Mouse (Mus musculus): Measurements from ENCODE around the gene Fxyd2. TPM values are rescaled to one million over a fixed set of nuclear protein-coding genes. Genes with fewer than 3 reads are reported as not detected.

Gene Fxyd2
- polyA plus RNA-seq, 1 experiment from 2014 or later: 13.6 TPM

- Histone ChIP-seq H3K9ac (replicated peaks) (no peak overlapping the region), H3K4me3 (replicated peaks) (no peak overlapping the region)
- peak; percentile 34; the same call in 1 of the 2 replicates for ATAC-seq (ENCODE audit: low FRiP score)
Measured at GRCm38 (mm10) chr9:45412287-45412686, 12.8 kb downstream of the Fxyd2 start.

DNA sequence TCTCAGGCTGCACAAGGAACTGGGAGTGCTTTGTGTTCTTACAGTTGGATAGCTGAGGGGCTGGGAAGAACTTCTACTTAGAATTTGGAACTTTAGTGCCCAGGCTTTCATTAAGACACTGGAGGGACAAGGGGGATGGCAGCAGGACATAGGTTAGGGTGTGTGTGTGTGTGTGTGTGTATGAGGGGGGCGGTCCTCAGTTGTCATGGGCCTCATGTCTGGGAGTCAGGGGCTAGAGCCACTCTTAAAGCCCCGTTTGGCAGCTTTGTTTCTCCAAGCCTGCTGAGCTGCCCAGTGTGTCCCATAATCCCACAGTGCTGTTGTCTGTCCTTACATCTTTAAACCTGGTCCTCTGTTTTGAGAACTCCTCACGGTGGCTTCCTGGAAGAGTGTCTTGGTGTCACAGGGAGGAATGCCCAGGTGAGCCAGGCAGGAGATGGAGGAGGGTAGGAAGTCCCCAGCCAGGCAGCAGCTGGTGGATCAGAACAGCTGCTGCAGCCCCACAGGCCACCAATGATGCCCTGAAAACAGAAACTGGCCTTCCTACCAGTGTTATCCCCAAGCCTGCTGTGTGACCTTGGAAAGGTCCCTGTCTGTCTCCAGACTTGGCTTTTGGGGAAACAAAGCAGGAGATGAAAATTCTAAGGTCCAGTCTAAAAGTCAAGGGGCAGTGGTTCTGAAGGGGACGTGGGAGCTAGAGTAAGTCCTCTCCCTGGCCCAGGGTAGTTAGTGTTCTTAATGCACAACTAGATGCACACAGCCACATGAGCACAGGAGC is 13.4 kb downstream of the Fxyd2 start:
- WGBS: 85% methylated on average over 4 of the region's 4 CpGs
- no peak overlapping the region for H3K4me3 ChIP-seq (replicated peaks)
- H3K9me3 ChIP-seq (replicated peaks): no peaks in the 10 kb centered on the region
- no peaks in the 10 kb centered on the region for H3K36me3 ChIP-seq
- no peak for ATAC-seq (ENCODE audit: low FRiP score)
- H3K4me1 ChIP-seq: peaks cover 13% of the 10 kb centered on the region
- peaks cover 4% of the 10 kb centered on the region; the same call in 1 of the 2 replicates for H3K27me3 ChIP-seq (replicated peaks)
- H3K27ac ChIP-seq (replicated peaks): no peak overlapping the region
- no peak overlapping the region for H3K9ac ChIP-seq (replicated peaks)
- no peak overlapping the region for H3K4me2 ChIP-seq

More at GRCm38 (mm10) chr9:45412287-45412686, 12.8 kb downstream of the Fxyd2 start:
- Histone ChIP-seq H3K27ac (replicated peaks) (no peak overlapping the region), H3K4me2 (peak overlapping the region; percentile 45), H3K9me3 (replicated peaks) (no peaks in the 10 kb centered on the region), H3K27me3 (replicated peaks) (peaks cover 4% of the 10 kb centered on the region; the same call in 1 of the 2 replicates), H3K4me1 (peaks cover 16% of the 10 kb centered on the region), H3K36me3 (no peaks in the 10 kb centered on the region)
- WGBS: 8% methylated on average over 10 of the region's 10 CpGs

GRCm38 (mm10) chr9:45413478-45414140 is 14.1 kb downstream of the Fxyd2 start:
- peaks cover 7% of the 10 kb centered on the region for H3K4me1 ChIP-seq
- no peaks in the 10 kb centered on the region for H3K36me3 ChIP-seq
- no peak overlapping the region for H3K4me2 ChIP-seq
- no peak overlapping the region for H3K27ac ChIP-seq (replicated peaks)
- 59% methylated on average over 5 of the region's 5 CpGs for WGBS
- H3K4me3 ChIP-seq (replicated peaks): no peak overlapping the region
- ATAC-seq (ENCODE audit: low FRiP score): no peak
- H3K9me3 ChIP-seq (replicated peaks): no peaks in the 10 kb centered on the region
- peaks cover 7% of the 10 kb centered on the region; the same call in 1 of the 2 replicates for H3K27me3 ChIP-seq (replicated peaks)
- H3K9ac ChIP-seq (replicated peaks): no peak overlapping the region

DNA sequence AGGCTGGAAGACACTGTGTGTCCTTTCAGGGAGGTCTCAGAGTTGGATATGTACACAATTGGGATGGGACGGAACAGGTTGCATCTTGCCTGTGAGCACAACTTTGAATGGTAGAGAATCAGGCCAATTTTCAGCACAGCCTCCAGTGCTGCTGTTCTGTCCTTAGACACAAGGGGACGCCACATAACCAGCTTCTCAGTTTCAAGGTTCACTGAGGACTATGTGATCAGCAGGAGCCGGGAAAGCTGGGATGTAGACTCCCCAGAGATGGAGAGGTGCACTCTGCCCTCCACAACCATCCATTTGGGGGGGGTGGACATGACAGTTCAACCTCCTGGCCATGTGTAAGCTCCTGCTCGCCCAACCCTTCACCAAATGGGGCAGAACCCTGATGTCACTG is 16.4 kb downstream of the Fxyd2 start:
- Histone ChIP-seq H3K4me1 (peaks cover 7% of the 10 kb centered on the region), H3K9me3 (replicated peaks) (no peaks in the 10 kb centered on the region), H3K36me3 (no peaks in the 10 kb centered on the region), H3K4me3 (replicated peaks) (no peak overlapping the region), H3K27ac (replicated peaks) (no peak overlapping the region), H3K27me3 (replicated peaks) (0 out of 2 replicates have a peak, but pooled peaks cover 3% of the 10 kb centered on the region), H3K4me2 (no peak overlapping the region), H3K9ac (replicated peaks) (no peak overlapping the region)
- no peak for ATAC-seq (ENCODE audit: low FRiP score)
- 42% methylated on average over 4 of the region's 4 CpGs for WGBS

DNA sequence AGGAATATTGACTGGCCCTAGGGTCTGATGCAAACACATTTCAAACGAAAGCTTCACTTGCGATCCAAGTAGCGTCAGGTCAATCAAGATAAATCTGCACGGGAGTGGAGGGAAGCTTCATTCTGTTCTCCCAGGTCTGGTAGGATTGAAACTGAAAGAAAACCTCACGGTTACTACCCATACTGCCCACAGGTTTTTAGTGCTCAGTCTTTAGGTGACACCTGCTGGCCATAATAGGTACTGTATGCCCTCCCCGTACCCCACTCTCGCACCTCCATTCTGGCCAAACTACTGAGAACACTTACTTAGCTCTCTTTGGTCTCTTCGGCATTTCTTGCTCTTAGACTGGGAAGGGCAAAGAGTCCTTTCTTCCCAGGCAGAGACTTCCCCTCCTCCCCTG is 17.8 kb downstream of the Fxyd2 start:
- no peak overlapping the region for H3K27ac ChIP-seq (replicated peaks)
- ATAC-seq (ENCODE audit: low FRiP score): no peak
- peaks cover 3% of the 10 kb centered on the region for H3K4me1 ChIP-seq
- WGBS: 28% methylated on average over 8 of the region's 8 CpGs
- H3K4me2 ChIP-seq: no peak overlapping the region
- H3K36me3 ChIP-seq: no peaks in the 10 kb centered on the region
- no peak overlapping the region for H3K4me3 ChIP-seq (replicated peaks)
- no peaks in the 10 kb centered on the region for H3K9me3 ChIP-seq (replicated peaks)
- H3K9ac ChIP-seq (replicated peaks): no peak overlapping the region
- 0 out of 2 replicates have a peak, but pooled peaks cover 3% of the 10 kb centered on the region for H3K27me3 ChIP-seq (replicated peaks)

- Histone ChIP-seq H3K9ac (replicated peaks) (no peak overlapping the region), H3K27me3 (replicated peaks) (0 out of 2 replicates have a peak, but pooled peaks cover 3% of the 10 kb centered on the region), H3K27ac (replicated peaks) (no peak overlapping the region), H3K4me1 (no peaks in the 10 kb centered on the region), H3K4me3 (replicated peaks) (no peak overlapping the region), H3K4me2 (no peak overlapping the region), H3K36me3 (no peaks in the 10 kb centered on the region), H3K9me3 (replicated peaks) (no peaks in the 10 kb centered on the region)
- ATAC-seq (ENCODE audit: low FRiP score): no peak
- WGBS: 64% methylated on average over 8 of the region's 8 CpGs
Measured at GRCm38 (mm10) chr9:45418252-45418651, 18.8 kb downstream of the Fxyd2 start.

GRCm38 (mm10) chr9:45421209-45421608 is 21.7 kb downstream of the Fxyd2 start:
- H3K4me3 ChIP-seq (replicated peaks): no peak overlapping the region
- H3K9me3 ChIP-seq (replicated peaks): no peaks in the 10 kb centered on the region
- WGBS: 67% methylated on average over 8 of the region's 8 CpGs
- H3K9ac ChIP-seq (replicated peaks): no peak overlapping the region
- no peaks in the 10 kb centered on the region for H3K4me1 ChIP-seq
- no peak overlapping the region for H3K4me2 ChIP-seq
- ATAC-seq (ENCODE audit: low FRiP score): no peak
- no peaks in the 10 kb centered on the region for H3K36me3 ChIP-seq
- H3K27ac ChIP-seq (replicated peaks): no peak overlapping the region
- H3K27me3 ChIP-seq (replicated peaks): 0 out of 2 replicates have a peak, but pooled peaks cover 8% of the 10 kb centered on the region

DNA sequence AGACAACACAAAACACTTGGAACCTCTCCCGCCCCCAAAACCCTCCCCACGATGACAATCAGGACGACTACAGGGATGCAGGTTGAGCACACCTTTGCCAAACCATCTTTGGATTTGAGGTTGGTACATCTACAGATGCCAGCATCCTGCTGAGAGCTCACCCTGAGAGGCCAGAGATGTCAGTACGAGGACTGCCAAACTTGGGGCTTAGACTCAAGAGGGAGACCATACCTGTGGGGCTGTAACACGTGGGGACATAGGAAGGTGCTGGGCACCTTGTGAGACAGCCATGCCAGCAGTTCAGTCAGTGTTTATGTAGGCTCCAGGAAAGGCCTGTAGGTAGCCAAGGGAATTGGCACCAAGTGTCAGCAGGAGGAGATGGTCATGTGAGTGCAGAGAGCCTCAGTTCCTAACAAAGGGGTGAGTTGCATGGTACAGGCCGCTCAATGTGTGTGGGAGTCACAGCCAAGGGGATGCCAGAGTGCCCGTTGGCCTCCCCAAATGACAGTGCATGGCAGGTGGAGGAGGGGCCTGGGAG is 23.4 kb downstream of the Fxyd2 start:
- H3K9ac ChIP-seq (replicated peaks): no peak overlapping the region
- H3K4me1 ChIP-seq: no peaks in the 10 kb centered on the region
- H3K4me3 ChIP-seq (replicated peaks): no peak overlapping the region
- H3K9me3 ChIP-seq (replicated peaks): no peaks in the 10 kb centered on the region
- no peaks in the 10 kb centered on the region for H3K36me3 ChIP-seq
- ATAC-seq (ENCODE audit: low FRiP score): no peak
- peaks cover 15% of the 10 kb centered on the region; the same call in 1 of the 2 replicates for H3K27me3 ChIP-seq (replicated peaks)
- H3K4me2 ChIP-seq: no peak overlapping the region
- 79% methylated on average over 7 of the region's 7 CpGs for WGBS
- H3K27ac ChIP-seq (replicated peaks): no peak overlapping the region

GRCm38 (mm10) chr9:45426456-45426855 is 27.0 kb downstream of the Fxyd2 start, which contains the start of gene Dscaml1:
Gene Dscaml1, plus strand, starts transcription at chr9:45426628.
- H3K4me2 ChIP-seq: no peak within 1 kb of the TSS
- no peaks in the 10 kb centered on the region for H3K36me3 ChIP-seq
- H3K4me3 ChIP-seq (replicated peaks): no peak within 1 kb of the TSS
- no peak within 1 kb of the TSS for H3K27ac ChIP-seq (replicated peaks)
- H3K27me3 ChIP-seq (replicated peaks): peaks cover 38% of the 10 kb centered on the region
- H3K9me3 ChIP-seq (replicated peaks): no peaks in the 10 kb centered on the region
- peaks cover 22% of the 10 kb centered on the region for H3K4me1 ChIP-seq
- ATAC-seq (ENCODE audit: low FRiP score): no peak
- whole genome bisulfite sequencing: 84% methylated on average over 4 of the region's 4 CpGs
- H3K9ac ChIP-seq (replicated peaks): no peak within 1 kb of the TSS

GRCm38 (mm10) chr9:45429392-45429791 is 29.9 kb downstream of the Fxyd2 start:
- Histone ChIP-seq H3K4me2 (peak overlapping the region; percentile 75), H3K9ac (replicated peaks) (no peak overlapping the region), H3K4me1 (peaks cover 50% of the 10 kb centered on the region), H3K36me3 (no peaks in the 10 kb centered on the region), H3K4me3 (replicated peaks) (peak overlapping the region; percentile 59; the same call in 1 of the 2 replicates), H3K27me3 (replicated peaks) (peaks cover 50% of the 10 kb centered on the region), H3K9me3 (replicated peaks) (no peaks in the 10 kb centered on the region), H3K27ac (replicated peaks) (0 out of 2 replicates have a peak overlapping the region, but pooled peaks have one; percentile 45)
- WGBS: 35% methylated on average over 5 of the region's 5 CpGs
- ATAC-seq (ENCODE audit: low FRiP score): no peak

- Histone ChIP-seq H3K36me3 (no peaks in the 10 kb centered on the region), H3K27ac (replicated peaks) (peak overlapping the region; percentile 86), H3K4me3 (replicated peaks) (peak overlapping the region; percentile 59), H3K4me1 (peaks cover 57% of the 10 kb centered on the region), H3K9ac (replicated peaks) (peak overlapping the region; percentile 78), H3K4me2 (peak overlapping the region; percentile 75), H3K9me3 (replicated peaks) (no peaks in the 10 kb centered on the region), H3K27me3 (replicated peaks) (peaks cover 47% of the 10 kb centered on the region)
- peak; percentile 66; the same call in 1 of the 2 replicates for ATAC-seq (ENCODE audit: low FRiP score)
- WGBS: 3% methylated on average over 48 of the region's 54 CpGs
Measured at GRCm38 (mm10) chr9:45429951-45430697, 30.7 kb downstream of the Fxyd2 start.
